Mouse (Mus musculus): ENCODE results near the gene Adh5. TPM values are rescaled to one million over a fixed set of nuclear protein-coding genes. Genes with fewer than 3 reads are reported as not detected.

Adh5 gene
- total and polyA plus RNA-seq, 3 experiments: 128 to 351 (median 187) TPM

DNA sequence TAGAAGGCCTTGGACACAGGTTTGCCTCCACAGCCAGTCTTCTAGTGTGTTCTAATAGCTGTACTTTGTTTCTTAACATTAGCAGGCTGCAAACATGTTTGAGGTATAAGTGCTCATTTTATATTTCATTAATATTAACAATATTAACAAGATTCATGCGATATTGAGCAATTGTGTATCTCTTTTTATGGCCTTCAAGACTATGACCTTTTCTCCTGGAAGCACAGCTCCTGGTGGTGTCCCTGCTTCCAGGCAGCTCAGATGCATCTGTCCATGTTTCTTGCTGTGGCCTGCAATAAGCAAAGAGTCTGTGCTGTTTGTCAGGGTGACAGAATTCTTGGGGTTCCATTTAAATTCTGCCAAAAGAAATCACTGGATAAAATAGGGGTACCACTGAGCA, 33.3 kb upstream of the Adh5 start:
- Histone ChIP-seq H3K79me2 (ENCODE audit: control insufficient read depth, insufficient read depth, low read length, poor library complexity) (no peaks in the 10 kb centered on the region), H3K9me3 (replicated peaks; ENCODE audit: insufficient read depth, low read length) (no peaks in the 10 kb centered on the region), H3K27ac (ENCODE audit: control insufficient read depth, low read depth, low read length) (no peak overlapping the region), H3K4me3 (ENCODE audit: control insufficient read depth in 1 of 2, insufficient read depth in 1 of 2, low read depth in 2 of 2, low read length in 2 of 2) (no peak overlapping the region), H3K4me1 (ENCODE audit: control insufficient read depth in 1 of 2, insufficient read depth in 2 of 2, low read length in 2 of 2) (no peaks in the 10 kb centered on the region), H3K27me3 (ENCODE audit: control insufficient read depth in 1 of 2, insufficient read depth in 2 of 2, low read length in 2 of 2) (peaks cover 6 to 13% of the 10 kb centered on the region in 2 experiments), H3K36me3 (ENCODE audit: control insufficient read depth in 1 of 2, insufficient read depth in 2 of 2, low read length in 2 of 2) (no peaks in the 10 kb centered on the region), H3K9ac (ENCODE audit: control insufficient read depth, low read depth, low read length, poor library complexity, severe bottlenecking) (no peak overlapping the region)
- no peak for TF ChIP-seq TBP (IDR thresholded peaks at IDR 0.05; ENCODE audit: low read depth, low read length)
- DNase-seq (ENCODE audit: low read depth, low spot score): no peak

DNA sequence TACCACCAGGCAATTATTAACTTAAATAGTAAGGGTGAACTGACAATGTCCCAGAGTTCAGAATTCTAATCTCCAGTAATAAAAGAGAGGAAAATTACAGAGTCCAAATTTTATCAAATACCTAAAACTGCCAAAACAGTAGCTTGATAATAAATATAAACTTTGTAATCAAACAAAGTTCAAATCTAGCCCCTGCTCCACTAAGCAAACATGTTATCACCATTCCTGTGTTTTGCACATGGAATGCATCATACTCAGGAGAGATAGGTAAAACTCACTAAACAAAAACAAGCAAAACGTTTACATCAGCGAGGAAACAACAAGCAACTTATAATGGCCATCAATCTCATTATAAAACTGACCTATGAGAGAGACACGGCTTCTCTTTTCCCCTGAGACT, 32.7 kb upstream of the Adh5 start:
- no peak overlapping the region for H3K4me3 ChIP-seq (ENCODE audit: control insufficient read depth in 1 of 2, insufficient read depth in 1 of 2, low read depth in 2 of 2, low read length in 2 of 2)
- H3K9ac ChIP-seq (ENCODE audit: control insufficient read depth, low read depth, low read length, poor library complexity, severe bottlenecking): no peak overlapping the region
- H3K27ac ChIP-seq (ENCODE audit: control insufficient read depth, low read depth, low read length): no peak overlapping the region
- H3K36me3 ChIP-seq (ENCODE audit: control insufficient read depth in 1 of 2, insufficient read depth in 2 of 2, low read length in 2 of 2): no peaks in the 10 kb centered on the region
- no peak for DNase-seq (ENCODE audit: low read depth, low spot score)
- no peaks in the 10 kb centered on the region for H3K79me2 ChIP-seq (ENCODE audit: control insufficient read depth, insufficient read depth, low read length, poor library complexity)
- TF ChIP-seq HCFC1 (IDR thresholded peaks at IDR 0.05; ENCODE audit: low read depth, low read length) (no peak), CTCF (IDR thresholded peaks at IDR 0.05 in 2 of 3, conservative IDR thresholded peaks at IDR 0.05 in 1 of 3; ENCODE audit: control insufficient read depth in 1 of 3, insufficient read depth in 1 of 3, low read depth in 2 of 3, low read length in 3 of 3, poor library complexity in 1 of 3, severe bottlenecking in 1 of 3) (no peak), MAZ (IDR thresholded peaks at IDR 0.05; ENCODE audit: low read depth, low read length) (no peak), ZC3H11A (IDR thresholded peaks at IDR 0.05; ENCODE audit: low read depth, low read length) (no peak), TAL1 (IDR thresholded peaks at IDR 0.05; ENCODE audit: low read length) (no peak), KAT2A (conservative IDR thresholded peaks at IDR 0.05; ENCODE audit: low read depth, low read length) (no peak), BHLHE40 (IDR thresholded peaks at IDR 0.05; ENCODE audit: borderline replicate concordance, low read depth, low read length) (no peak), SIN3A (IDR thresholded peaks at IDR 0.05; ENCODE audit: low read length) (no peak), NELFE (IDR thresholded peaks at IDR 0.05; ENCODE audit: low read depth, low read length) (no peak), NRF1 (IDR thresholded peaks at IDR 0.05; ENCODE audit: insufficient read depth, low read depth, low read length, poor library complexity, severe bottlenecking) (no peak), CHD2 (IDR thresholded peaks at IDR 0.05; ENCODE audit: low read length) (no peak), ELF1 (IDR thresholded peaks at IDR 0.05; ENCODE audit: low read depth, low read length) (no peak)
- H3K4me1 ChIP-seq (ENCODE audit: control insufficient read depth in 1 of 2, insufficient read depth in 2 of 2, low read length in 2 of 2): no peaks in the 10 kb centered on the region
- peaks cover 6 to 13% of the 10 kb centered on the region in 2 experiments for H3K27me3 ChIP-seq (ENCODE audit: control insufficient read depth in 1 of 2, insufficient read depth in 2 of 2, low read length in 2 of 2)
- no peaks in the 10 kb centered on the region for H3K9me3 ChIP-seq (replicated peaks; ENCODE audit: insufficient read depth, low read length)

DNA sequence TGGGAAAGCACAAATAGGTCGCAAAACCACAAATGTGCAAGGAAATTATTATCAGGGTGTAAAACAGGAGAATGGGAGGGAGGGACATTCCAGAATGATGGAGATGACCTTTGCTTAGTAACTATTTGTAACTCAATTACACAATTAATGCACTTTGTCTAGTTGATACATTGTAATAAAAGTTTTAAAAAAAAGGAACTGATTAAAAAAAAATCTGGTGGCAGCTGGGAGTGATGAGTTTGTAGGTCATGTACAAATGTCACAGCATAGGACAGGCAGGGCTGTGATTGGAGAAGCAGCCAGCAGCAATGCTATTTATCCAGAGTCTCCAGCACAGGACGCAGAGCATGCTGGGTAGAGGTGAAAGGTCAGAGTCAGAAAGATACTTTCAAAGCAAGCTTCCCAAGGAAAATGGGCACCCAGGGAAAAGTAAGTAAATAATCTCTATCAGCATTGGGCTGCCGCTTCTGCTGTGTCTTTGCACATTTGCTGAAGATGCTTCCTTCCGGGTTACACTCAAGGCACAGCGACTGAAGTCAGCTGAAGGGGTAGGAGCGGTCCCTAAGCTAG, 27.7 kb upstream of the Adh5 start, which contains the start of gene Adh4:
Gene Adh4 (plus strand): TSS at position 346 of the 570 bp plus-strand sequence.
- Histone ChIP-seq H3K9ac (ENCODE audit: control insufficient read depth, low read depth, low read length, poor library complexity, severe bottlenecking) (0 out of 2 replicates have a peak within 1 kb of the TSS, but pooled peaks have one; percentile 9), H3K36me3 (ENCODE audit: control insufficient read depth in 1 of 2, insufficient read depth in 2 of 2, low read length in 2 of 2) (no peaks in the 10 kb centered on the region), H3K27me3 (ENCODE audit: control insufficient read depth in 1 of 2, insufficient read depth in 2 of 2, low read length in 2 of 2) (peaks cover 15 to 23% of the 10 kb centered on the region in 2 experiments), H3K27ac (ENCODE audit: control insufficient read depth, low read depth, low read length) (no peak within 1 kb of the TSS), H3K9me3 (replicated peaks; ENCODE audit: insufficient read depth, low read length) (no peaks in the 10 kb centered on the region), H3K79me2 (ENCODE audit: control insufficient read depth, insufficient read depth, low read length, poor library complexity) (no peaks in the 10 kb centered on the region), H3K4me3 (ENCODE audit: control insufficient read depth in 1 of 2, insufficient read depth in 1 of 2, low read depth in 2 of 2, low read length in 2 of 2) (peak within 1 kb of the TSS; percentile 22 to 39; a peak in 2 of 4 replicates), H3K4me1 (ENCODE audit: control insufficient read depth in 1 of 2, insufficient read depth in 2 of 2, low read length in 2 of 2) (no peaks in the 10 kb centered on the region)
- TF ChIP-seq POLR2AphosphoS5 (IDR thresholded peaks at IDR 0.05; ENCODE audit: borderline replicate concordance, low read depth, low read length) (no peak), ZC3H11A (IDR thresholded peaks at IDR 0.05; ENCODE audit: low read depth, low read length) (no peak), SIN3A (IDR thresholded peaks at IDR 0.05; ENCODE audit: low read length) (no peak)
- peak; percentile 38 for DNase-seq (ENCODE audit: low read depth, low spot score)
